Mouse (Mus musculus): ENCODE measurements around the gene Vars. TPM values are rescaled to one million over a fixed set of nuclear protein-coding genes. Genes with fewer than 3 reads are reported as not detected.
"Not testable (repeated sequence)": the region's sequence is repeated elsewhere in the genome, so short reads cannot be mapped to it uniquely, and the experiment has no call there.

Vars gene
- polyA plus RNA-seq, 1 experiment from 2014 or later, result 50.7 TPM

- H3K9me3 ChIP-seq (ENCODE audit: control insufficient read depth, low read length); H3K27me3 ChIP-seq (replicated peaks; ENCODE audit: control insufficient read depth, insufficient read depth, low read length); H3K36me3 ChIP-seq (ENCODE audit: control insufficient read depth, insufficient read depth, low read length); ATAC-seq: not testable (repeated sequence)
- H3K4me1 ChIP-seq (ENCODE audit: control insufficient read depth, insufficient read depth, low read depth, low read length), result peaks cover 18% of the 10 kb centered on the region
- H3K9ac ChIP-seq (ENCODE audit: low read depth, low read length), result peak overlapping the region; percentile 95
- H3K4me3 ChIP-seq (ENCODE audit: low read length), result peak overlapping the region; percentile 89
- H3K27ac ChIP-seq (ENCODE audit: low read depth, low read length), result peak overlapping the region; percentile 98
- H3K4me2 ChIP-seq (ENCODE audit: low read length), result peak overlapping the region; percentile 99
- 21% methylated on average over 29 of the region's 32 CpGs for WGBS
Observed at GRCm38 (mm10) chr17:34999871-35000716, 693 bp upstream of the Vars start.

GRCm38 (mm10) chr17:35001452-35002152 lies 815 bp downstream of the Vars start:
- peaks cover 13% of the 10 kb centered on the region for H3K36me3 ChIP-seq (ENCODE audit: control insufficient read depth, insufficient read depth, low read length)
- H3K27ac ChIP-seq (ENCODE audit: low read depth, low read length), result peak overlapping the region; percentile 98
- H3K9me3 ChIP-seq (ENCODE audit: control insufficient read depth, low read length), result no peaks in the 10 kb centered on the region
- H3K27me3 ChIP-seq (replicated peaks; ENCODE audit: control insufficient read depth, insufficient read depth, low read length), result no peaks in the 10 kb centered on the region
- ATAC-seq, result peak; percentile 43; the same call in 1 of the 2 replicates
- H3K4me2 ChIP-seq (ENCODE audit: low read length), result peak overlapping the region; percentile 99
- peak overlapping the region; percentile 89 for H3K4me3 ChIP-seq (ENCODE audit: low read length)
- under 1% methylated on average over 32 of the region's 35 CpGs for WGBS
- H3K4me1 ChIP-seq (ENCODE audit: control insufficient read depth, insufficient read depth, low read depth, low read length), result peaks cover 18% of the 10 kb centered on the region
- H3K9ac ChIP-seq (ENCODE audit: low read depth, low read length), result peak overlapping the region; percentile 95

- H3K4me2 ChIP-seq (ENCODE audit: low read length), result peak overlapping the region; percentile 99
- H3K27me3 ChIP-seq (replicated peaks; ENCODE audit: control insufficient read depth, insufficient read depth, low read length), result no peaks in the 10 kb centered on the region
- peaks cover 18% of the 10 kb centered on the region for H3K4me1 ChIP-seq (ENCODE audit: control insufficient read depth, insufficient read depth, low read depth, low read length)
- peaks cover 15% of the 10 kb centered on the region for H3K36me3 ChIP-seq (ENCODE audit: control insufficient read depth, insufficient read depth, low read length)
- H3K4me3 ChIP-seq (ENCODE audit: low read length), result peak overlapping the region; percentile 89
- H3K27ac ChIP-seq (ENCODE audit: low read depth, low read length), result peak overlapping the region; percentile 44; the same call in 1 of the 2 replicates
- WGBS, result 9% methylated on average over 12 of the region's 12 CpGs
- no peak for ATAC-seq
- H3K9me3 ChIP-seq (ENCODE audit: control insufficient read depth, low read length), result no peaks in the 10 kb centered on the region
- H3K9ac ChIP-seq (ENCODE audit: low read depth, low read length), result peak overlapping the region; percentile 95
Observed at GRCm38 (mm10) chr17:35002153-35002865, 1.5 kb downstream of the Vars start.

- no peak for ATAC-seq
- Histone ChIP-seq H3K27me3 (replicated peaks; ENCODE audit: control insufficient read depth, insufficient read depth, low read length) (no peaks in the 10 kb centered on the region), H3K4me3 (ENCODE audit: low read length) (no peak overlapping the region), H3K9me3 (ENCODE audit: control insufficient read depth, low read length) (no peaks in the 10 kb centered on the region), H3K36me3 (ENCODE audit: control insufficient read depth, insufficient read depth, low read length) (peaks cover 22% of the 10 kb centered on the region), H3K9ac (ENCODE audit: low read depth, low read length) (no peak overlapping the region; the same call in 1 of the 2 replicates), H3K27ac (ENCODE audit: low read depth, low read length) (no peak overlapping the region), H3K4me2 (ENCODE audit: low read length) (no peak overlapping the region), H3K4me1 (ENCODE audit: control insufficient read depth, insufficient read depth, low read depth, low read length) (peaks cover 18% of the 10 kb centered on the region)
- WGBS, result 73% methylated on average over 9 of the region's 9 CpGs
Observed at GRCm38 (mm10) chr17:35003022-35003838, 2.4 kb downstream of the Vars start.

DNA sequence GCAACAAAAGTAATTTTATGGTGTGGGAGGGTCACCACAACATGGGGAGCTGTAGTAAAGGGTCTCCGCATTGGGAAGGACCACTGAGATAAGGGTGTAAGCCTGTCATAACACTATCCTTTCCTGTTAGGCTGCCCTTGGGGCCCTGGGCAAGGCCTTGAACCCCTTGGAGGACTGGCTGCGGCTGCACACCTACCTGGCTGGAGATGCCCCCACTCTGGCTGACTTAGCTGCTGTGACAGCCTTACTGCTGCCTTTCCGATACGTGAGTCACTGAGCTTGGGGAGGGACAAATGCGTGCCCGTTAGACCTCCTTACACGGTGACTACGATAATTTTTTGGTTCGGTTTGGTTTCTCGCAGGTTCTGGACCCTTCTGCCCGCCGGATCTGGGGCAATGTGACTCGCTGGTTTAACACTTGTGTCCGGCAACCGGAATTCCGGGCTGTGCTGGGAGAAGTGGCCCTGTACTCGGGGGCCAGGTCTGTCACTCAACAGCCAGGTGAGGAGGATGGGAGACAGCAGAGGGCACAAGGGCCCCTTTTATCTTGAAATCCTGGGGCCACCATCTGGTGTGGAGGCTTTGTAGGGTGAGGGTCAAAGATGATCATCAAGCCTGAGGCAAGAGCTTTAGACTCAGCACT lies 3.4 kb downstream of the Vars start:
- Histone ChIP-seq H3K9me3 (ENCODE audit: control insufficient read depth, low read length) (no peaks in the 10 kb centered on the region), H3K27me3 (replicated peaks; ENCODE audit: control insufficient read depth, insufficient read depth, low read length) (no peaks in the 10 kb centered on the region), H3K4me2 (ENCODE audit: low read length) (no peak overlapping the region), H3K36me3 (ENCODE audit: control insufficient read depth, insufficient read depth, low read length) (peaks cover 25% of the 10 kb centered on the region), H3K4me1 (ENCODE audit: control insufficient read depth, insufficient read depth, low read depth, low read length) (peaks cover 18% of the 10 kb centered on the region), H3K9ac (ENCODE audit: low read depth, low read length) (no peak overlapping the region), H3K4me3 (ENCODE audit: low read length) (no peak overlapping the region), H3K27ac (ENCODE audit: low read depth, low read length) (no peak overlapping the region)
- 95% methylated on average over 17 of the region's 17 CpGs for whole genome bisulfite sequencing
- ATAC-seq, result no peak

- Histone ChIP-seq H3K4me1 (ENCODE audit: control insufficient read depth, insufficient read depth, low read depth, low read length) (peaks cover 13% of the 10 kb centered on the region), H3K27me3 (replicated peaks; ENCODE audit: control insufficient read depth, insufficient read depth, low read length) (no peaks in the 10 kb centered on the region), H3K27ac (ENCODE audit: low read depth, low read length) (no peak overlapping the region), H3K36me3 (ENCODE audit: control insufficient read depth, insufficient read depth, low read length) (peaks cover 25% of the 10 kb centered on the region), H3K4me3 (ENCODE audit: low read length) (no peak overlapping the region), H3K4me2 (ENCODE audit: low read length) (no peak overlapping the region), H3K9ac (ENCODE audit: low read depth, low read length) (no peak overlapping the region), H3K9me3 (ENCODE audit: control insufficient read depth, low read length) (no peaks in the 10 kb centered on the region)
- no peak for ATAC-seq
- 90% methylated on average over 10 of the region's 10 CpGs for WGBS
Observed at GRCm38 (mm10) chr17:35005158-35005557, 4.4 kb downstream of the Vars start.

- not testable (repeated sequence) for H3K4me3 ChIP-seq (ENCODE audit: low read length); H3K9me3 ChIP-seq (ENCODE audit: control insufficient read depth, low read length); H3K9ac ChIP-seq (ENCODE audit: low read depth, low read length); H3K4me2 ChIP-seq (ENCODE audit: low read length); H3K27ac ChIP-seq (ENCODE audit: low read depth, low read length); ATAC-seq; H3K27me3 ChIP-seq (replicated peaks; ENCODE audit: control insufficient read depth, insufficient read depth, low read length)
- peaks cover 32% of the 10 kb centered on the region for H3K36me3 ChIP-seq (ENCODE audit: control insufficient read depth, insufficient read depth, low read length)
- WGBS, result 93% methylated on average over 4 of the region's 5 CpGs
- peaks cover 13% of the 10 kb centered on the region for H3K4me1 ChIP-seq (ENCODE audit: control insufficient read depth, insufficient read depth, low read depth, low read length)
Observed at GRCm38 (mm10) chr17:35005902-35006301, 5.1 kb downstream of the Vars start.

DNA sequence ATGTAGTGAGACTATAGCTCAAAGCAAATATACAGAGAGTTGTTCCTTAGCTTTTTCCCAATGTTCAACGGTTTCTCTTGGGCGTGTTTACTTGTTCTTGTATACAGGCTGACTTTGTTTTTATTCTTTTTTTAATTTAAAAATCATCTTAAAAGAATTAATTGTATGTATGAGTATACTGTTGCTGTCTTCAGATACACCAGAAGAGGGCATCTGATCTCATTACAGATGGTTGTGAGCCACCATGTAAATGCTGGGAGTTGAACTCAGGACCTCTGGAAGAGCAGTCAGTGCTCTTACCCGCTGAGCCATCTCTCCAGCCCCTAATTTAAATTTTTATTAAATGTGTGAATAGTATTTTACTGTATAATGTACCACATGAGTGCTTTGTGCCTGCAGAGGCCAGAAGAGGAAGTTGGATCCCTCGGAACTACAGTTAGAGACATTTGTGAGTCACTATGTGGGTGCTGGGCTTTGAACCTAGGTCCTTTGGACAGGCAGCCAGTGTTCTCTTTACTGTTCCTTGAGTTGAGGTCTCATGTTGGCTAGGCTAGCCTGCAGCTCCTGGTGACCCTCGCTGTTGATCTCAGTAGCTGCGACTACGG lies 6.7 kb downstream of the Vars start:
- no peak overlapping the region for H3K9ac ChIP-seq (ENCODE audit: low read depth, low read length)
- peaks cover 47% of the 10 kb centered on the region for H3K36me3 ChIP-seq (ENCODE audit: control insufficient read depth, insufficient read depth, low read length)
- ATAC-seq, result no peak
- peaks cover 9% of the 10 kb centered on the region for H3K4me1 ChIP-seq (ENCODE audit: control insufficient read depth, insufficient read depth, low read depth, low read length)
- 97% methylated on average over 7 of the region's 7 CpGs for WGBS
- no peak overlapping the region for H3K4me2 ChIP-seq (ENCODE audit: low read length)
- no peak overlapping the region for H3K4me3 ChIP-seq (ENCODE audit: low read length)
- no peak overlapping the region for H3K27ac ChIP-seq (ENCODE audit: low read depth, low read length)
- H3K9me3 ChIP-seq (ENCODE audit: control insufficient read depth, low read length), result no peaks in the 10 kb centered on the region
- H3K27me3 ChIP-seq (replicated peaks; ENCODE audit: control insufficient read depth, insufficient read depth, low read length), result no peaks in the 10 kb centered on the region
